ENCODE assay signal across 8 mouse cellular contexts in genomic region chrX:72274659-72275371, GRCm38 (mm10). TPM values are rescaled to one million over a fixed set of nuclear protein-coding genes. Genes with fewer than 3 reads are reported as not detected.
DNase-seq lines count a peak whose midpoint lies in the region; ATAC-seq lines count a peak whose summit lies in the region.

TSS of gene Gabre (minus strand) at chrX:72274803.

- intact Hi-C loops in heart, postnatal 25 days (cut with DNase I), result no loop called here

- no peaks in the 10 kb centered on the region for H3K9me3 ChIP-seq in forebrain, embryonic 11.5 days (ENCODE audit: control insufficient read depth, low read length)
- no peaks in the 10 kb centered on the region for H3K9me3 ChIP-seq in limb, embryonic 10.5 days (replicated peaks)
- H3K9me3 ChIP-seq in midbrain, embryonic 12.5 days, result no peaks in the 10 kb centered on the region

- ATAC-seq in forebrain, embryonic 11.5 days (replicated peaks; ENCODE audit: low FRiP score), result peak; percentile 84
- ATAC-seq in midbrain, embryonic 12.5 days (ENCODE audit: low FRiP score, low read depth), result peak; percentile 89
- ATAC-seq in monocyte, adult 5-6 weeks (replicated peaks; ENCODE audit: insufficient number of reproducible peaks, low FRiP score, low TSS enrichment, poor library complexity, severe bottlenecking), result no peak

- peak within 1 kb of the TSS; percentile 57 for H3K4me2 ChIP-seq in forebrain, embryonic 11.5 days (ENCODE audit: low read depth, low read length, severe bottlenecking)
- H3K4me2 ChIP-seq in midbrain, embryonic 12.5 days (replicated peaks), result peak within 1 kb of the TSS; percentile 61

- no peaks in the 10 kb centered on the region for H3K4me1 ChIP-seq in forebrain, embryonic 11.5 days (replicated peaks; ENCODE audit: control insufficient read depth, insufficient read depth, low read length)
- H3K4me1 ChIP-seq in limb, embryonic 10.5 days, result no peaks in the 10 kb centered on the region
- no peaks in the 10 kb centered on the region for H3K4me1 ChIP-seq in midbrain, embryonic 12.5 days

- H3K9ac ChIP-seq in forebrain, embryonic 11.5 days (ENCODE audit: low read length), result peak within 1 kb of the TSS; percentile 29
- H3K9ac ChIP-seq in midbrain, embryonic 12.5 days (replicated peaks), result peak within 1 kb of the TSS; percentile 39; the same call in 1 of the 2 replicates

- H3K36me3 ChIP-seq in forebrain, embryonic 11.5 days (ENCODE audit: control insufficient read depth, insufficient read depth, low read length), result no peaks in the 10 kb centered on the region
- peaks cover 6% of the 10 kb centered on the region for H3K36me3 ChIP-seq in limb, embryonic 10.5 days
- H3K36me3 ChIP-seq in midbrain, embryonic 12.5 days, result no peaks in the 10 kb centered on the region

- DNase-seq in right cerebral cortex, postnatal 14 days, result peak; percentile 14
- no peak for DNase-seq in right cerebral cortex, postnatal 36 days (ENCODE audit: low spot score in 2 of 2)
- peak; percentile 84 for DNase-seq in forebrain, embryonic 11.5 days (ENCODE audit: low spot score)
- peak; percentile 8 for DNase-seq in heart, postnatal 25 days (ENCODE audit: low spot score)
- peak; percentile 71 for DNase-seq in limb, embryonic 10.5 days (ENCODE audit: low spot score)
- DNase-seq in thymus, postnatal 25 days, result peak; percentile 11

- H3K4me3 ChIP-seq in forebrain, embryonic 11.5 days (ENCODE audit: low read depth, low read length), result peak within 1 kb of the TSS; percentile 35
- H3K4me3 ChIP-seq in limb, embryonic 10.5 days, result peak within 1 kb of the TSS; percentile 54
- H3K4me3 ChIP-seq in midbrain, embryonic 12.5 days, result peak within 1 kb of the TSS; percentile 45

- 19% methylated on average over 20 of the region's 36 CpGs for WGBS in forebrain, embryonic 11.5 days
- 3% methylated on average over 22 of the region's 36 CpGs for WGBS in limb, embryonic 10.5 days
- 23% methylated on average over 21 of the region's 36 CpGs for WGBS in midbrain, embryonic 12.5 days

- no peaks in the 10 kb centered on the region for H3K27me3 ChIP-seq in forebrain, embryonic 11.5 days (ENCODE audit: control insufficient read depth, insufficient read depth, low read length)
- peaks cover 19% of the 10 kb centered on the region for H3K27me3 ChIP-seq in limb, embryonic 10.5 days (ENCODE audit: low read depth, poor library complexity, severe bottlenecking)
- H3K27me3 ChIP-seq in midbrain, embryonic 12.5 days, result no peaks in the 10 kb centered on the region

- H3K27ac ChIP-seq in forebrain, embryonic 11.5 days (ENCODE audit: low read depth, low read length), result no peak within 1 kb of the TSS
- H3K27ac ChIP-seq in limb, embryonic 10.5 days, result peak within 1 kb of the TSS; percentile 67
- no peak within 1 kb of the TSS for H3K27ac ChIP-seq in midbrain, embryonic 12.5 days (replicated peaks)

RNA-seq across cellular contexts. Expression of gene Gabre, which starts in this region (rescaled TPM):
- polyA plus RNA-seq in forebrain, embryonic 11.5 days (2014; fragmentation: Nextera tagmentation; extraction: Ambion mirVana), result 1.5 TPM in 2 replicates
- under 1 TPM; 0.42 to 0.99 TPM for total RNA-seq in heart, postnatal 25 days (2021)
- 0.85 and 2.0 TPM in 2 replicates for polyA plus RNA-seq in limb, embryonic 10.5 days (2016; fragmentation: Nextera tagmentation; extraction: Ambion mirVana)
- 0.71 and 0.94 TPM in 2 replicates for polyA plus RNA-seq in midbrain, embryonic 12.5 days (2016; fragmentation: Nextera tagmentation; extraction: Ambion mirVana)
- total RNA-seq in monocyte, adult 5-6 weeks (2017), result not detected in 3 replicates

Comparison
In these comparisons a context has a peak if more than half of its experiments do, and no peak if none do; other contexts are left out.
1. DNase-seq: peak in right cerebral cortex, postnatal 14 days (single experiment), forebrain, embryonic 11.5 days (single experiment), limb, embryonic 10.5 days (single experiment) and thymus, postnatal 25 days (single experiment); none in right cerebral cortex, postnatal 36 days (0 of 2).
2. Peak in DNase-seq in heart, postnatal 25 days; RNA of the gene not detected or under 1 TPM.
3. Peak in ATAC-seq, H3K4me3 ChIP-seq, H3K9ac ChIP-seq and H3K4me2 ChIP-seq in midbrain, embryonic 12.5 days; RNA of the gene not detected or under 1 TPM.
4. Peak in every context shown above with its lines, with median percentiles within 50 percentile points of each other: H3K4me3 ChIP-seq.